Mouse (Mus musculus): ENCODE measurements at regions not wholly inside any gene's neighbourhood (a gene's known extent, or its start where the extent isn't known, plus 50 kb on each side); places are given as distances from the start of the nearest gene placed in this dataset.

DNA sequence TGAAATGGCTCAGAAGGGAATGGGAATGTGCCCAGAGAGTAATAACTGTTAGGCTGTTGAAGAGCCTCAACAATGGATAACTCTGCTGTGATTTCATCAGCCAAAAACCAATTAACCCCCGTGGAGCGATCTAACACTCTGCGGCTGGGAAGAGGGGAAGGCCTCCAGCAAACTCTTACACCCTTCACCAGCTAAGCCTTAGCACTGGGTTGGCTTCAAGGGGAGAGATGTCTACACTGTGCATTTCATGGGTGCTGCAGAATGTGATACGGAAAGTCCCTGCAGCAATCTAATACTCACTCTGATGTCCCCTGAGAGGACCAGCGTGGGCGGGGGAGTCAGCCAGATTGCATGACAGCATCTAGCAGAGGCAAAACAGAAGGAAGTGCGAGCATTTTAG, 460.2 kb downstream of the Fut8 start:
- H3K36me3 ChIP-seq (ENCODE audit: control insufficient read depth, insufficient read depth) = no peaks in the 10 kb centered on the region
- H3K4me2 ChIP-seq (ENCODE audit: low read depth, low read length) = no peak overlapping the region
- H3K9me3 ChIP-seq (replicated peaks; ENCODE audit: control insufficient read depth, low read length) = no peaks in the 10 kb centered on the region
- no peak overlapping the region for H3K27ac ChIP-seq (ENCODE audit: low read length)
- WGBS (ENCODE audit: insufficient replicate concordance) = 63% methylated on average over 7 of the region's 7 CpGs
- no peak for ATAC-seq (ENCODE audit: low read depth)
- no peaks in the 10 kb centered on the region for H3K27me3 ChIP-seq (ENCODE audit: control insufficient read depth, insufficient read depth, low read depth, low read length)
- no peak overlapping the region for H3K4me3 ChIP-seq (ENCODE audit: low read depth, low read length)
- H3K4me1 ChIP-seq (ENCODE audit: control insufficient read depth, low read depth, low read length) = no peaks in the 10 kb centered on the region
- H3K9ac ChIP-seq (ENCODE audit: low read depth, low read length) = no peak overlapping the region

DNA sequence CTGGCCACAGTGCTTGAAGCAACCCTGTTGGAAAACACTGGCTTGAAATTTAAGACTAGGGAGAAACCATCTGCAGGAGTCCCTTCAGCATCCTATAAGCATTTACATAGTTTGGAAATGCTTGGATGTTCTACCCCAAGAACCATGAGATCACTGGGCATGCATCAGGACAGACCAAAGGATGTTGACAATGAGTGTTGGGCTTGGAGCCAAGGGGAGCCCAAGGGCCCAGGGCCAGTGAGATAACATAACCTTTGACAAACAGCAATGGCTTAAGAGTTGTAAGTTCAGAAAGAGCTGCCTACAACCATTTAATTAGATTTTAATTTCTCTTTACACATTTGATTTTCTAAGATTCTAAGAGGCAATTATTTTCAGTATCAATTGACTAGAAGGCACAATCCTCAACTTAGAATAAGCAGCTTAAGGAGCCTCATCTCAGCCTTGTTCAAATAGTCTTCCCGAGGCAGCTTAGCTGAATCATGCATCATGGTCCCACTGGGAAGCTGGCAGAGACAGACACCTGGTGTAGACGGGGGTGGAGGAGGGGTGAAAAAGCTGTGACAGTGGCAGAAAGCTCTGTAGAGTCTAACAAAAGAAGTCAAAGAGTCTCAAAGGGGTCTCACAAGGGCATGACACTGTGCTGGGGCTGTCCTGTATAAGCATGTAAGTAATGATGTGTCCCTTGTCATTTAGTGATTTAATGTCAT, 462.1 kb downstream of the Fut8 start:
- Histone ChIP-seq H3K4me1 (ENCODE audit: control insufficient read depth, low read depth, low read length) (no peaks in the 10 kb centered on the region), H3K9me3 (replicated peaks; ENCODE audit: control insufficient read depth, low read length) (no peaks in the 10 kb centered on the region), H3K27me3 (ENCODE audit: control insufficient read depth, insufficient read depth, low read depth, low read length) (no peaks in the 10 kb centered on the region), H3K27ac (ENCODE audit: low read length) (no peak overlapping the region), H3K4me2 (ENCODE audit: low read depth, low read length) (no peak overlapping the region), H3K36me3 (ENCODE audit: control insufficient read depth, insufficient read depth) (no peaks in the 10 kb centered on the region), H3K4me3 (ENCODE audit: low read depth, low read length) (no peak overlapping the region), H3K9ac (ENCODE audit: low read depth, low read length) (no peak overlapping the region)
- ATAC-seq (ENCODE audit: low read depth) = no peak
- 48% methylated on average over 2 of the region's 2 CpGs for WGBS (ENCODE audit: insufficient replicate concordance)

DNA sequence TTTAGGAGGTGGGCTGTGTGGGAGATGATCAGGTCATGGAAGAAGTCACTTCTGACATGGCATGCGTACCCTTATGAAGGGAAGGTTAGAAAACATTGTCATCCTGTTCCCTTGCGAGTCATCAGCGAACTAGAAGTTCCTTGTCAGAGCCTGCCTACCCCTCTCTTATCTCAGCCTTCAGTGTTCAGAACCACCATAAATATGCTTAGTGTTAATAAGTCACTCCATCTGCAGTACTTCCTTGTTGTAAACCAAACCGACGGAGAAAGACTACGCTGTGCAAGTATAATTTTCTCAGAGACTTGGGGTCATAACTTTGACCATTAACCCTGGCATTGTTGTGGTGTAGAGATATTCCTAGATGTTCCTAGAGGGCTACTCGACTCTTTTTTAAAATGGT, 477.6 kb downstream of the Fut8 start:
- Histone ChIP-seq H3K36me3 (ENCODE audit: control insufficient read depth, insufficient read depth) (no peaks in the 10 kb centered on the region), H3K4me2 (ENCODE audit: low read depth, low read length) (no peak overlapping the region), H3K4me1 (ENCODE audit: control insufficient read depth, low read depth, low read length) (no peaks in the 10 kb centered on the region), H3K4me3 (ENCODE audit: low read depth, low read length) (no peak overlapping the region), H3K27ac (ENCODE audit: low read length) (no peak overlapping the region), H3K9ac (ENCODE audit: low read depth, low read length) (no peak overlapping the region), H3K27me3 (ENCODE audit: control insufficient read depth, insufficient read depth, low read depth, low read length) (no peaks in the 10 kb centered on the region), H3K9me3 (replicated peaks; ENCODE audit: control insufficient read depth, low read length) (no peaks in the 10 kb centered on the region)
- ATAC-seq (ENCODE audit: low read depth) = no peak
- WGBS (ENCODE audit: insufficient replicate concordance) = 51% methylated on average over 7 of the region's 7 CpGs

DNA sequence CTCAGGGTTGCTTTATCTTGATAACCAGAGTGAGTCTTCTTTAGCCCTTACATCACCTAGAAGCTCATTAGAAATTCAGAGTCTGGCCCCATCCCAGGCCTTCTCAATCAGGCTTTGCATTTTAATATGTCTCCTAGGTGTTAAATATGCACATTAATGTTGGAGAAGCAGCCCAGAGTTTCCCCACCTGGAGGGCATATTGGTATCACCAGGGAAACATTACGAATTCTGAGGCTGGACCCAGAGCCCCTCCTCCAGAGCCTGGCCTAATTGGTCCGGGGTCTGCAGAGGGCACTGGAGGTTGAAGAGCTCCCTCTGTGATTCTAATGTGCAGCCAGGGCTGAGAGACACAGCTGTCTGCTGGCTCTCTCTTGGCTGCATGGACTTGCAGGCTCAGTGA, 478.1 kb downstream of the Fut8 start:
- 36% methylated on average over 2 of the region's 2 CpGs for WGBS (ENCODE audit: insufficient replicate concordance)
- no peak overlapping the region for H3K9ac ChIP-seq (ENCODE audit: low read depth, low read length)
- H3K4me1 ChIP-seq (ENCODE audit: control insufficient read depth, low read depth, low read length) = no peaks in the 10 kb centered on the region
- ATAC-seq (ENCODE audit: low read depth) = no peak
- H3K27me3 ChIP-seq (ENCODE audit: control insufficient read depth, insufficient read depth, low read depth, low read length) = no peaks in the 10 kb centered on the region
- H3K4me3 ChIP-seq (ENCODE audit: low read depth, low read length) = no peak overlapping the region
- H3K4me2 ChIP-seq (ENCODE audit: low read depth, low read length) = no peak overlapping the region
- no peak overlapping the region for H3K27ac ChIP-seq (ENCODE audit: low read length)
- no peaks in the 10 kb centered on the region for H3K36me3 ChIP-seq (ENCODE audit: control insufficient read depth, insufficient read depth)
- H3K9me3 ChIP-seq (replicated peaks; ENCODE audit: control insufficient read depth, low read length) = no peaks in the 10 kb centered on the region

DNA sequence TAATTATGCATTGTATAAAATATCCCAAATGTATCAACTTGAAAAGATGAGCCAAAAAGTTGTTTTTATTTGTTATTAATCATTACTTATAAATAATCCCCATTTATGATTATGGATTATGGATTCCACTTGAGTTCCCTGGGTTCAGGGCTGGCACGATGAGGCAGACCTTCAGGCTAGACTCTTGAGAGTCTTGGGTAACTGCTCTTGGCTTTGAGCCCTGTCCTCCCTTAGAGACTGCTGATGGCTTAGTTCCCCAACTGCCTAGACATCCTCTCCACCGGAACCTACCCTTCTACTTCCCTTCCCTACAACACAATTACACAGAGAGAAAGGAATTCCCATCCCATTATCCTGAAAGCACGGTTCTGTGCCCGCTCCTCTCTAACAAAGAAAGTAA, 466.3 kb upstream of the Gm6657 start:
- whole genome bisulfite sequencing (ENCODE audit: insufficient replicate concordance) = 54% methylated on average over 4 of the region's 4 CpGs
- no peak overlapping the region for H3K4me3 ChIP-seq (ENCODE audit: low read depth, low read length)

DNA sequence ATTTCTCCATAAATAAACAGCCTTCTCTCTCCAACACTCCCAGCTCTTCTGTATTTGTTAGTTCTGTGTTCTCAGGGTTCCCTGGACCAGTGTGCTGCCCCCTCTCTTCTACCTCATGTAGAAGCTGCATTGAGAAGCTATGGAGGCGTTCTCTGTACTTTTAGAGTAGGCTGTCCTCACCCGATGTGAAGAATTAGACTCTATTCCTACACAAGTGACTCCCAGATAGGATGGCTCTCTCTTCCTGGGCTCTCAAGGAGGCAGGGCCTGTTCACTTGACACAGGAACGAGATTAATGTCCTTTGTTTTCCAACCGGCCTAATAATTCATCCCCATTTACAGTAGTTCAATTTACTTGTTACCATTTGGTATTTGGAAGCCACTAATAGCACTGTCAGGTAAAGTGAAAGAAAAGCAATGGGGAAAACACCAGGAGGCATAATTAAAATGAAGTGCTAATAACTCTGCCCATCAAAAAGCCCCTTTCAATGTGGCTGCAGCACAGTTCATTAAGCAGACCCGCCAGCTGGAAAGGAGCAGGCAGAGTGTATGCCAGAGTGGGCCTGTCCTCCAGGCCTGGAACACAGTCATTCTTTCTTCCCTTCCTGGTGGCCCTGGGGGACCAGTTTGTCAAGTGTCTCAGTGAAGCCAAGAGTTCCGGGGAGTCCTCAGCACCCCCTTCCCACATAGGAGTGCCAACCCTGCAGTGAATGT, 454.8 kb upstream of the Gm6657 start:
- Histone ChIP-seq H3K36me3 (ENCODE audit: control insufficient read depth, insufficient read depth) (no peaks in the 10 kb centered on the region), H3K4me3 (ENCODE audit: low read depth, low read length) (no peak overlapping the region), H3K4me2 (ENCODE audit: low read depth, low read length) (no peak overlapping the region), H3K9me3 (replicated peaks; ENCODE audit: control insufficient read depth, low read length) (no peaks in the 10 kb centered on the region), H3K27ac (ENCODE audit: low read length) (no peak overlapping the region), H3K4me1 (ENCODE audit: control insufficient read depth, low read depth, low read length) (no peaks in the 10 kb centered on the region), H3K27me3 (ENCODE audit: control insufficient read depth, insufficient read depth, low read depth, low read length) (no peaks in the 10 kb centered on the region), H3K9ac (ENCODE audit: low read depth, low read length) (no peak overlapping the region)
- no peak for ATAC-seq (ENCODE audit: low read depth)
- WGBS (ENCODE audit: insufficient replicate concordance) = 47% methylated on average over 6 of the region's 6 CpGs

More for the DNA sequence above, 466.3 kb upstream of the Gm6657 start:
- Histone ChIP-seq H3K4me2 (ENCODE audit: low read depth, low read length) (no peak overlapping the region), H3K27ac (ENCODE audit: low read length) (no peak overlapping the region), H3K9ac (ENCODE audit: low read depth, low read length) (no peak overlapping the region), H3K27me3 (ENCODE audit: control insufficient read depth, insufficient read depth, low read depth, low read length) (no peaks in the 10 kb centered on the region), H3K4me1 (ENCODE audit: control insufficient read depth, low read depth, low read length) (no peaks in the 10 kb centered on the region), H3K36me3 (ENCODE audit: control insufficient read depth, insufficient read depth) (no peaks in the 10 kb centered on the region), H3K9me3 (replicated peaks; ENCODE audit: control insufficient read depth, low read length) (no peaks in the 10 kb centered on the region)
- ATAC-seq (ENCODE audit: low read depth) = no peak

DNA sequence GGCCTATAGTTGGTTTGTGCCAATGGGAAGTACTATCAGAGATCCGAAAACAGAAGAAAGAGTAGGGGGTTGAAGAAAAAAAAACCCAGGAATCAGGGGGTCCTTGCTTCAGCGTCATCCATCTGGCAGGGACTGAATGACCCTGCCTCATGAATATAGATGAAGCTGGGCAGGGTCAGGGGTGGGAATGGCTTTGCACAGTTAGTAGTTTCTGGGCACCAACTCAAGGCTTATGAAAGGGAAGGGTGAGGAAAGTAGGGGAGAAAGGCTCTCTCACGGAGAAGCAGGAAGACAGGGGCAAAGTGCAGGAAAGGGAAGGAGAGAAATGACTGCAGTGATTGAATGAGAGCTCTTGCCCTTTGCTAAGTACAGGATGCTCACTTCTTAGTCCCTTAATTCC, 451.3 kb upstream of the Gm6657 start:
- Histone ChIP-seq H3K4me1 (ENCODE audit: control insufficient read depth, low read depth, low read length) (no peaks in the 10 kb centered on the region), H3K27me3 (ENCODE audit: control insufficient read depth, insufficient read depth, low read depth, low read length) (no peaks in the 10 kb centered on the region), H3K4me3 (ENCODE audit: low read depth, low read length) (no peak overlapping the region), H3K9me3 (replicated peaks; ENCODE audit: control insufficient read depth, low read length) (no peaks in the 10 kb centered on the region), H3K27ac (ENCODE audit: low read length) (no peak overlapping the region), H3K4me2 (ENCODE audit: low read depth, low read length) (no peak overlapping the region), H3K9ac (ENCODE audit: low read depth, low read length) (no peak overlapping the region), H3K36me3 (ENCODE audit: control insufficient read depth, insufficient read depth) (no peaks in the 10 kb centered on the region)
- WGBS (ENCODE audit: insufficient replicate concordance) = 56% methylated on average over 3 of the region's 3 CpGs
- ATAC-seq (ENCODE audit: low read depth) = no peak

DNA sequence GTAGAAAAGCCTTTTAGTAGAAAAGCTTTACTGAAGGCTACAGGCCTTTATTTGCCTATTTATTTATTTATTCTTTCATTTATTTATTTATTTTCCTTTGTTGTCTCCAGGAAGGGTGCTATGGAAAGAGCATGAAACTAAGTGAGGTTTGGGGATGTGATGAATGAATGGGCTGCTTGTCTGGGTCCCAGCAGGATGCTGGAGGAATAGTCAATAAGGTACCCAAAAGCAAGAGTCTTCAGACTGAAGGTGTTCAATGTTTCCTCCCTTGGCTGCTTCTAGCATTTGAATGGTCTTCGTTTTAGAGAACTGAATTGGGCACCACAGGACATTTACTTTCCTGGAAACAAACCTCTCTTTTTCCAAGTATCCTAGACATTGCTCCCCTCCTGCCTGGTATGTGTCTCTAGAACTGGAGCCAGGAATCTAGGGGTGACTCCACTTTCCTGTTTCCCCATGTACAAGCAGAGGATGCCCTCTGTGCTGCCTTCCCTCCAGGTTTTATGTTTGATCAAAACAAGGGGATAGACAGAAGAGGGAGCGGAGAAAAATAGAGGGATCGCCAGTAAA, 444.5 kb upstream of the Gm6657 start:
- Histone ChIP-seq H3K4me2 (ENCODE audit: low read depth, low read length) (no peak overlapping the region), H3K4me1 (ENCODE audit: control insufficient read depth, low read depth, low read length) (no peaks in the 10 kb centered on the region), H3K9me3 (replicated peaks; ENCODE audit: control insufficient read depth, low read length) (no peaks in the 10 kb centered on the region), H3K4me3 (ENCODE audit: low read depth, low read length) (no peak overlapping the region), H3K36me3 (ENCODE audit: control insufficient read depth, insufficient read depth) (no peaks in the 10 kb centered on the region), H3K27ac (ENCODE audit: low read length) (no peak overlapping the region), H3K9ac (ENCODE audit: low read depth, low read length) (no peak overlapping the region), H3K27me3 (ENCODE audit: control insufficient read depth, insufficient read depth, low read depth, low read length) (no peaks in the 10 kb centered on the region)
- no peak for ATAC-seq (ENCODE audit: low read depth)
- 66% methylated on average over 3 of the region's 3 CpGs for WGBS (ENCODE audit: insufficient replicate concordance)

DNA sequence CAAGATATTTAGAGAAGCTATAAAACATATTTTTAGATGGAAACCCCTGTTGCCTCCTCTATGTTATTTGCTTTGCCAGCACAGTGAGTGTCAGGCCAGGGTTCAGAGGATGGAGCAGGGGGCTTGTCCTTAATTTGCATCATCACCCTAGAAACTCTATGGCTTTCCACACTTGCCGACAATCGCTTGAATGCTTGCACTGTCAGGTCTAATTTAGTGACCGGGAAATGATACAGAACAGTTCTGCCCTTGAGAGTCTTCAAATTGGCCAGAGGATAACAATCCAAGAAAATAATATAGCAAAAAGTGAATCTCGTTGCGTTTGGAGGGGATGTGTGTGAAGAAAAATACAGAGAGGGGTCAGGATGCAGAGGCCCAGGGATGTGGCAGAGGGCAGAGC, 441.9 kb upstream of the Gm6657 start:
- Histone ChIP-seq H3K9me3 (replicated peaks; ENCODE audit: control insufficient read depth, low read length) (no peaks in the 10 kb centered on the region), H3K27ac (ENCODE audit: low read length) (no peak overlapping the region), H3K27me3 (ENCODE audit: control insufficient read depth, insufficient read depth, low read depth, low read length) (no peaks in the 10 kb centered on the region), H3K4me1 (ENCODE audit: control insufficient read depth, low read depth, low read length) (no peaks in the 10 kb centered on the region), H3K4me2 (ENCODE audit: low read depth, low read length) (no peak overlapping the region), H3K36me3 (ENCODE audit: control insufficient read depth, insufficient read depth) (no peaks in the 10 kb centered on the region), H3K4me3 (ENCODE audit: low read depth, low read length) (no peak overlapping the region), H3K9ac (ENCODE audit: low read depth, low read length) (no peak overlapping the region)
- ATAC-seq (ENCODE audit: low read depth) = no peak
- 63% methylated on average over 5 of the region's 5 CpGs for WGBS (ENCODE audit: insufficient replicate concordance)
